Comparison of ENCODE assay signal across 8 mouse cellular contexts in the genomic region with DNA sequence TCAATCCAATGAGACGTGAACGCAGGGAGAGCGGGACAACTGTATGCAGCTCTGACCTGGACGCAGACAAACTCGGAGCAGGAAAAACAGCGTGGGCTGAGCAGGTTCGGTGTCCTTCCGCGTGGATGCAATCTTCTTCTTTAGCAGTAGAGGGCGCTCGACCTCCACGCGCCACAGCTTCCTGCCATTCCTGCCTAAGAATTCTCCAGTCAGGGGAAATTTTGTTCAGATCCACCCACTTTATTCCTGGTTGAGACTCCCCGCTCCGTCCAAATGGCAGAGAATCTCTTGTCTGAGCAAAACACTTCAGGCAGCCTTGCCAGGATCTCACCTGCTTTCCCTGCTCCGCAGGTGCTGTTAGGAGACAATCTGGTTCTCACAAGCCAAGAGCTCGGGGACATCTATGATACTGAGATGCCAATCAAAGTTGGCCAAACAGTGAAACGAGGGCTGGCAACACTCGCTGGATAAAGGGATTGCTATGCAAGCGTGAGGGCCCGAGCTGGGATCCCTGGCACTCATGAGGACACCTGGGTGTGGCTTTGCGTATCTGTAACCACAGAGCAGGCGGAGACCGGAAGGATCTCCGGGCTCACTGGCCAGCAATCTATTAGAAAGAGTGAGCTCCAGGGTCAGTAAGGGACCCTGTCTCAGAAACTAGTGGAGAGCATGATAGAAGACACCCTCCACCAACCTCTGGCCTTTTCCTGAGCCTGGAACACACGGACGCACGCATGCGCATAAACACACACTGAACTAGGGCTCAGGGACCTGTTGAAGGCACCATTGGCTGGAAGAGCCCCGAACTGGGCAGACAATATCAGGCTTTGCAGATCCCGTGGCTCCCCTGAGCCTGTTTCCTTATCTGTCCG. TPM values are rescaled to one million over a fixed set of nuclear protein-coding genes. Genes with fewer than 3 reads are reported as not detected.
DNase-seq lines count a peak whose midpoint lies in the region; ATAC-seq lines count a peak whose summit lies in the region.

No protein-coding gene starts in this region.

- intact Hi-C loops in left cerebral cortex, postnatal 36 days (cut with DNase I) = loop anchor here (2.0 to 10.0 kb wide), 3 partner anchors 97 to 255 kb away; partner anchors contain the start of gene Pop5

- H3K27ac ChIP-seq in intestine, embryonic 16.5 days (ENCODE audit: low read length) = peak overlapping the region; percentile 61
- H3K27ac ChIP-seq in midbrain, embryonic 10.5 days (replicated peaks) = peak overlapping the region; percentile 61

- no peaks in the 10 kb centered on the region for H3K9me3 ChIP-seq in intestine, embryonic 16.5 days (ENCODE audit: control insufficient read depth, low read length)
- H3K9me3 ChIP-seq in midbrain, embryonic 10.5 days (replicated peaks) = no peaks in the 10 kb centered on the region

- 13% methylated on average over 32 of the region's 32 CpGs for WGBS in intestine, embryonic 16.5 days
- 7% methylated on average over 32 of the region's 32 CpGs for WGBS in midbrain, embryonic 10.5 days

- peak overlapping the region; percentile 36 for H3K4me3 ChIP-seq in intestine, embryonic 16.5 days (ENCODE audit: low read length)
- peak overlapping the region; percentile 56 for H3K4me3 ChIP-seq in midbrain, embryonic 10.5 days

- no peaks in the 10 kb centered on the region for H3K36me3 ChIP-seq in intestine, embryonic 16.5 days (ENCODE audit: control insufficient read depth, insufficient read depth, low read length)
- no peaks in the 10 kb centered on the region for H3K36me3 ChIP-seq in midbrain, embryonic 10.5 days

- peaks cover 15% of the 10 kb centered on the region; the same call in 1 of the 2 replicates for H3K4me1 ChIP-seq in intestine, embryonic 16.5 days (ENCODE audit: control insufficient read depth, insufficient read depth, low read length)
- peaks cover 19% of the 10 kb centered on the region for H3K4me1 ChIP-seq in midbrain, embryonic 10.5 days

- no peaks in the 10 kb centered on the region for H3K27me3 ChIP-seq in intestine, embryonic 16.5 days (replicated peaks; ENCODE audit: control insufficient read depth, insufficient read depth, low read length)
- H3K27me3 ChIP-seq in midbrain, embryonic 10.5 days (ENCODE audit: low read depth, poor library complexity, severe bottlenecking) = no peaks in the 10 kb centered on the region

- ATAC-seq in intestine, embryonic 16.5 days = peak; percentile 58

- peak; percentile 62 to 70 for DNase-seq in urinary bladder, adult 18-20 months (ENCODE audit: low spot score in 2 of 2)
- no peak for DNase-seq in urinary bladder, postnatal 10 days (ENCODE audit: low spot score)
- peak; percentile 73 for DNase-seq in embryo, embryonic 9.5 days (ENCODE audit: extremely low spot score)
- DNase-seq in gonadal fat pad, adult 2 months (ENCODE audit: low read depth) = peak; percentile 89
- peak; percentile 79 to 80 for DNase-seq in left cerebral cortex, postnatal 36 days (ENCODE audit: low spot score in 2 of 2)
- peak; percentile 75 for DNase-seq in midbrain, embryonic 10.5 days (ENCODE audit: low spot score)
- DNase-seq in right cerebral cortex, postnatal 36 days (ENCODE audit: low spot score in 2 of 2) = peak; percentile 41 to 52

- peak overlapping the region; percentile 38 for H3K9ac ChIP-seq in intestine, embryonic 16.5 days (ENCODE audit: low read depth, low read length)

- H3K4me2 ChIP-seq in intestine, embryonic 16.5 days (ENCODE audit: low read depth, low read length) = peak overlapping the region; percentile 80

RNA-seq across cellular contexts. Expression of gene Hnf1a, which starts 8.6 kb away (rescaled TPM):
- polyA plus RNA-seq in gonadal fat pad, adult 2 months (2012; rRNA removed) = 0.18 and 0.55 TPM in 2 replicates
- 16.1 and 21.7 TPM in 2 replicates for polyA plus RNA-seq in intestine, embryonic 16.5 days (2015; fragmentation: Nextera tagmentation; extraction: Ambion mirVana)
- total RNA-seq in left cerebral cortex, postnatal 36 days (2021) = not detected
- polyA plus RNA-seq in midbrain, embryonic 10.5 days (2016; fragmentation: Nextera tagmentation; extraction: Ambion mirVana) = 0.06 TPM in 1 of 2 replicates, not detected in the other

RNA-seq across cellular contexts. Expression of gene Sppl3, which starts 31.5 kb away (rescaled TPM):
- 55.5 and 57.5 TPM in 2 replicates for polyA plus RNA-seq in gonadal fat pad, adult 2 months (2012; rRNA removed)
- polyA plus RNA-seq in intestine, embryonic 16.5 days (2015; fragmentation: Nextera tagmentation; extraction: Ambion mirVana) = 8.1 and 8.6 TPM in 2 replicates
- total RNA-seq in left cerebral cortex, postnatal 36 days (2021) = 10 to 100 TPM; 87.1 to 96.8 TPM
- 11.5 and 12.0 TPM in 2 replicates for polyA plus RNA-seq in midbrain, embryonic 10.5 days (2016; fragmentation: Nextera tagmentation; extraction: Ambion mirVana)

RNA-seq across cellular contexts. Expression of gene 2210016L21Rik, which starts 37.5 kb away (rescaled TPM):
- 21.0 and 27.0 TPM in 2 replicates for polyA plus RNA-seq in gonadal fat pad, adult 2 months (2012; rRNA removed)
- 49.1 and 53.3 TPM in 2 replicates for polyA plus RNA-seq in intestine, embryonic 16.5 days (2015; fragmentation: Nextera tagmentation; extraction: Ambion mirVana)
- 100 to 1,000 TPM; 203 to 243 TPM for total RNA-seq in left cerebral cortex, postnatal 36 days (2021)
- polyA plus RNA-seq in midbrain, embryonic 10.5 days (2016; fragmentation: Nextera tagmentation; extraction: Ambion mirVana) = 48.7 and 50.3 TPM in 2 replicates

RNA-seq across cellular contexts. Expression of gene Oasl1, which starts 56.4 kb away (rescaled TPM):
- polyA plus RNA-seq in gonadal fat pad, adult 2 months (2012; rRNA removed) = 1.9 and 2.0 TPM in 2 replicates
- 1.3 and 2.1 TPM in 2 replicates for polyA plus RNA-seq in intestine, embryonic 16.5 days (2015; fragmentation: Nextera tagmentation; extraction: Ambion mirVana)
- not detected for total RNA-seq in left cerebral cortex, postnatal 36 days (2021)
- polyA plus RNA-seq in midbrain, embryonic 10.5 days (2016; fragmentation: Nextera tagmentation; extraction: Ambion mirVana) = not detected in 2 replicates

Comparison
In these comparisons a context has a peak if more than half of its experiments do, and no peak if none do; other contexts are left out.
1. RNA of gene Hnf1a, which starts 8.6 kb away (polyA plus RNA-seq): 16.1 to 21.7 TPM in intestine, embryonic 16.5 days; 0.18 to 0.55 TPM in gonadal fat pad, adult 2 months and 0.06 TPM in midbrain, embryonic 10.5 days; every median in the first group is over 10 times any median in the second.